Mouse (Mus musculus): Measurements from ENCODE around the gene Slc35a5.

- no peak for TF ChIP-seq CTCF (IDR thresholded peaks at IDR 0.05; ENCODE audit: control insufficient read depth, insufficient read depth, insufficient replicate concordance, low read depth, low read length)
- TF ChIP-seq POLR2A (IDR thresholded peaks at IDR 0.05; ENCODE audit: control insufficient read depth, low read depth, low read length), result no peak
Measured at GRCm38 (mm10) chr16:45093137-45093731, 65.3 kb downstream of the Slc35a5 start, which contains the start of gene Ccdc80.

Data from testis, adult 2 months (tissue).